Mouse (Mus musculus) frontal cortex, postnatal 14 days (tissue): ENCODE data around the gene Olfr965.
"Not testable (repeated sequence)": the region's sequence is repeated elsewhere in the genome, so short reads cannot be mapped to it uniquely, and the experiment has no call there.

Experiments
- DNase-seq, 2 experiments: peaks; one replicate each; pipeline ENCODE4 v3.0.0; 2022; ENCODE audit warnings: low spot score in 2 of 2

Gene Olfr965

GRCm38 (mm10) chr9:39711053-39711452, at the start of gene Olfr965:
Olfr965 (plus strand) TSS chr9:39711353.
- no peak for DNase-seq

GRCm38 (mm10) chr9:39666905-39667304, 44.2 kb upstream of the Olfr965 start, which contains the start of gene Olfr963:
Olfr963 (plus strand) TSS chr9:39667205.
- no peak for DNase-seq

- no peak for DNase-seq
These were observed 41.4 kb upstream of the Olfr965 start for GRCm38 (mm10) chr9:39669723-39670122.

GRCm38 (mm10) chr9:39674820-39675219, 36.3 kb upstream of the Olfr965 start:
- no peak for DNase-seq

GRCm38 (mm10) chr9:39678557-39678956, 32.6 kb upstream of the Olfr965 start:
- DNase-seq: no peak

- DNase-seq: no peak
These were observed 31.9 kb upstream of the Olfr965 start for GRCm38 (mm10) chr9:39679280-39679679.

GRCm38 (mm10) chr9:39701123-39701522, 10.0 kb upstream of the Olfr965 start:
- DNase-seq: not testable (repeated sequence)

- DNase-seq: no peak
These were observed 4.1 kb upstream of the Olfr965 start, which contains the start of gene Olfr149 for GRCm38 (mm10) chr9:39707017-39707416. Olfr149 (minus strand) TSS chr9:39707117.

GRCm38 (mm10) chr9:39708958-39709357, 2.2 kb upstream of the Olfr965 start:
- no peak for DNase-seq

- no peak for DNase-seq
These were observed 19.5 kb downstream of the Olfr965 start, which contains the start of gene Olfr150 for GRCm38 (mm10) chr9:39730678-39731077. Olfr150 (plus strand) TSS chr9:39730978.

GRCm38 (mm10) chr9:39740741-39741140, 29.6 kb downstream of the Olfr965 start:
- no peak for DNase-seq

- DNase-seq: no peak
These were observed 34.8 kb downstream of the Olfr965 start, which contains the start of gene Olfr967 for GRCm38 (mm10) chr9:39745949-39746348. Olfr967 (plus strand) TSS chr9:39746249.

- no peak for DNase-seq
These were observed 35.3 kb downstream of the Olfr965 start for GRCm38 (mm10) chr9:39746428-39746827.
